Mouse (Mus musculus) limb, embryonic 13.5 days (tissue): ENCODE data around the gene Gm49358. TPM values are rescaled to one million over a fixed set of nuclear protein-coding genes. Genes with fewer than 3 reads are reported as not detected.

Source experiments
- ATAC-seq: fragments of 200-750 bp; cut with Nextera tagmentation; 2 replicates; pipeline ENCODE4 v1.8.0; 2017; ENCODE audit warnings: low read depth, moderate number of reproducible peaks, moderate TSS enrichment; ENCODE audit not compliant: low FRiP score
- H3K27ac ChIP-seq: fragments of 300-500 bp; sonication (generic); 2 replicates; pipeline ENCODE4 v1.5.1; 2015; ENCODE audit warnings: inconsistent platforms, mild to moderate bottlenecking, moderate library complexity
- H3K27me3 ChIP-seq: fragments of 300-500 bp; sonication (generic); 2 replicates; pipeline ENCODE4 v1.6.1; 2015; ENCODE audit warnings: mild to moderate bottlenecking, inconsistent platforms
- H3K36me3 ChIP-seq: fragments of 300-500 bp; sonication (generic); 2 replicates; pipeline ENCODE4 v1.6.1; 2015; ENCODE audit warnings: inconsistent platforms, mild to moderate bottlenecking, moderate library complexity
- H3K4me1 ChIP-seq: fragments of 300-500 bp; sonication (generic); 2 replicates; pipeline ENCODE4 v1.6.1; 2015; ENCODE audit warnings: inconsistent platforms
- H3K4me2 ChIP-seq: fragments of 300-500 bp; sonication (generic); replicated peaks from 2 replicates; pipeline ENCODE4 v1.6.1; 2015; ENCODE audit warnings: inconsistent platforms, mild to moderate bottlenecking, moderate library complexity
- H3K4me3 ChIP-seq: fragments of 300-500 bp; sonication (generic); 2 replicates; pipeline ENCODE4 v1.5.1; 2015; ENCODE audit warnings: moderate library complexity, mild to moderate bottlenecking, inconsistent platforms
- H3K9ac ChIP-seq: fragments of 300-500 bp; sonication (generic); 2 replicates; pipeline ENCODE4 v1.6.1; 2015; ENCODE audit warnings: mild to moderate bottlenecking, inconsistent platforms
- H3K9me3 ChIP-seq: fragments of 300-500 bp; sonication (generic); 2 replicates; pipeline ENCODE4 v1.6.1; 2016; ENCODE audit warnings: inconsistent platforms
- WGBS: fragments of 180-500 bp; shearing (Covaris S2); methylation state at CpG from one replicate; pipeline ENCODE4 v1.1.7; 2015; 5-methylcytosine and 5-hydroxymethylcytosine counted together
- polyA plus RNA-seq: library from polyadenylated mRNA; unstranded; fragments of >200 nt; fragmentation: Nextera tagmentation; extraction: Ambion mirVana; gene quantifications from 2 replicates; pipeline ENCODE4 v1.2.1, GENCODE M21; 2015

The Gm49358 gene
- polyA plus RNA-seq, 1 experiment from 2014 or later, result 0.27 TPM

- Histone ChIP-seq H3K27me3 (peaks cover 22% of the 10 kb centered on the region; the same call in 1 of the 2 replicates), H3K27ac (no peak overlapping the region), H3K4me1 (peaks cover 29% of the 10 kb centered on the region), H3K4me3 (peak overlapping the region; percentile 72), H3K9me3 (no peaks in the 10 kb centered on the region), H3K36me3 (no peaks in the 10 kb centered on the region), H3K4me2 (peak overlapping the region; percentile 98), H3K9ac (peak overlapping the region; percentile 75)
- ATAC-seq, result peak; percentile 42
- under 1% methylated on average over 56 of the region's 58 CpGs for WGBS
Observed at GRCm38 (mm10) chr10:86779117-86779755, 15.5 kb downstream of the Gm49358 start.

GRCm38 (mm10) chr10:86779816-86780500, 16.2 kb downstream of the Gm49358 start:
- Histone ChIP-seq H3K4me3 (peak overlapping the region; percentile 72), H3K9me3 (no peaks in the 10 kb centered on the region), H3K4me1 (peaks cover 29% of the 10 kb centered on the region), H3K27me3 (peaks cover 22% of the 10 kb centered on the region; the same call in 1 of the 2 replicates), H3K9ac (peak overlapping the region; percentile 75), H3K4me2 (peak overlapping the region; percentile 98), H3K27ac (no peak overlapping the region), H3K36me3 (no peaks in the 10 kb centered on the region)
- 20% methylated on average over 12 of the region's 12 CpGs for WGBS
- no peak for ATAC-seq

- Histone ChIP-seq H3K36me3 (no peaks in the 10 kb centered on the region), H3K27ac (no peak overlapping the region), H3K4me2 (no peak overlapping the region), H3K4me1 (peaks cover 29% of the 10 kb centered on the region), H3K27me3 (peaks cover 22% of the 10 kb centered on the region; the same call in 1 of the 2 replicates), H3K9me3 (no peaks in the 10 kb centered on the region), H3K4me3 (no peak overlapping the region), H3K9ac (0 out of 2 replicates have a peak overlapping the region, but pooled peaks have one; percentile 13)
- no peak for ATAC-seq
- WGBS, result 31% methylated on average over 5 of the region's 5 CpGs
Observed at GRCm38 (mm10) chr10:86781641-86782040, 17.9 kb downstream of the Gm49358 start.

GRCm38 (mm10) chr10:86782656-86783055, 18.9 kb downstream of the Gm49358 start:
- no peak overlapping the region for H3K4me2 ChIP-seq
- H3K9ac ChIP-seq, result no peak overlapping the region
- peaks cover 27% of the 10 kb centered on the region for H3K4me1 ChIP-seq
- no peaks in the 10 kb centered on the region for H3K9me3 ChIP-seq
- WGBS, result 53% methylated on average over 5 of the region's 5 CpGs
- no peak overlapping the region for H3K27ac ChIP-seq
- no peak for ATAC-seq
- no peak overlapping the region for H3K4me3 ChIP-seq
- peaks cover 22% of the 10 kb centered on the region; the same call in 1 of the 2 replicates for H3K27me3 ChIP-seq
- H3K36me3 ChIP-seq, result no peaks in the 10 kb centered on the region

GRCm38 (mm10) chr10:86783561-86783960, 19.8 kb downstream of the Gm49358 start:
- no peak for ATAC-seq

GRCm38 (mm10) chr10:86784126-86784675, 20.4 kb downstream of the Gm49358 start:
- Histone ChIP-seq H3K4me1 (peaks cover 29% of the 10 kb centered on the region), H3K27me3 (peaks cover 18% of the 10 kb centered on the region; the same call in 1 of the 2 replicates), H3K36me3 (no peaks in the 10 kb centered on the region), H3K4me3 (no peak overlapping the region), H3K9ac (no peak overlapping the region), H3K4me2 (no peak overlapping the region), H3K9me3 (no peaks in the 10 kb centered on the region), H3K27ac (no peak overlapping the region)
- no peak for ATAC-seq
- WGBS, result 79% methylated on average over 5 of the region's 5 CpGs

More at GRCm38 (mm10) chr10:86783561-86783960, 19.8 kb downstream of the Gm49358 start:
- peaks cover 31% of the 10 kb centered on the region for H3K4me1 ChIP-seq
- no peak overlapping the region for H3K4me3 ChIP-seq
- H3K9me3 ChIP-seq, result no peaks in the 10 kb centered on the region
- no peak overlapping the region for H3K4me2 ChIP-seq
- no peak overlapping the region for H3K9ac ChIP-seq
- 88% methylated on average over 5 of the region's 5 CpGs for WGBS
- H3K36me3 ChIP-seq, result no peaks in the 10 kb centered on the region
- H3K27ac ChIP-seq, result no peak overlapping the region
- H3K27me3 ChIP-seq, result peaks cover 18% of the 10 kb centered on the region; the same call in 1 of the 2 replicates

GRCm38 (mm10) chr10:86785396-86785795, 21.6 kb downstream of the Gm49358 start:
- ATAC-seq, result no peak
- H3K9ac ChIP-seq, result no peak overlapping the region
- peaks cover 7% of the 10 kb centered on the region; the same call in 1 of the 2 replicates for H3K27me3 ChIP-seq
- H3K4me2 ChIP-seq, result no peak overlapping the region
- 73% methylated on average over 2 of the region's 2 CpGs for WGBS
- no peaks in the 10 kb centered on the region for H3K36me3 ChIP-seq
- no peak overlapping the region for H3K27ac ChIP-seq
- no peak overlapping the region for H3K4me3 ChIP-seq
- peaks cover 18% of the 10 kb centered on the region for H3K4me1 ChIP-seq
- no peaks in the 10 kb centered on the region for H3K9me3 ChIP-seq

- Histone ChIP-seq H3K9me3 (no peaks in the 10 kb centered on the region), H3K36me3 (no peaks in the 10 kb centered on the region), H3K9ac (no peak overlapping the region), H3K4me3 (no peak overlapping the region), H3K27ac (no peak overlapping the region), H3K27me3 (0 out of 2 replicates have a peak, but pooled peaks cover 1% of the 10 kb centered on the region), H3K4me1 (peaks cover 18% of the 10 kb centered on the region), H3K4me2 (no peak overlapping the region)
- no peak for ATAC-seq
- 93% methylated on average over 5 of the region's 5 CpGs for WGBS
Observed at GRCm38 (mm10) chr10:86786083-86786482, 22.3 kb downstream of the Gm49358 start.

- no peak for ATAC-seq
- Histone ChIP-seq H3K36me3 (no peaks in the 10 kb centered on the region), H3K27ac (no peak overlapping the region), H3K9me3 (no peaks in the 10 kb centered on the region), H3K4me2 (no peak overlapping the region), H3K9ac (no peak overlapping the region), H3K27me3 (no peaks in the 10 kb centered on the region), H3K4me3 (no peak overlapping the region), H3K4me1 (0 out of 2 replicates have a peak, but pooled peaks cover 8% of the 10 kb centered on the region)
- 50% methylated on average over 5 of the region's 5 CpGs for WGBS
Observed at GRCm38 (mm10) chr10:86788193-86788592, 24.4 kb downstream of the Gm49358 start.

GRCm38 (mm10) chr10:86789146-86789672, 25.4 kb downstream of the Gm49358 start:
- no peak for ATAC-seq
- Histone ChIP-seq H3K4me1 (0 out of 2 replicates have a peak, but pooled peaks cover 8% of the 10 kb centered on the region), H3K9ac (no peak overlapping the region), H3K27me3 (no peaks in the 10 kb centered on the region), H3K4me2 (no peak overlapping the region), H3K27ac (no peak overlapping the region), H3K9me3 (no peaks in the 10 kb centered on the region), H3K4me3 (no peak overlapping the region), H3K36me3 (no peaks in the 10 kb centered on the region)
- WGBS, result 76% methylated on average over 7 of the region's 7 CpGs

- Histone ChIP-seq H3K4me3 (no peak overlapping the region), H3K9ac (no peak overlapping the region), H3K27ac (no peak overlapping the region), H3K27me3 (no peaks in the 10 kb centered on the region), H3K9me3 (no peaks in the 10 kb centered on the region), H3K4me1 (0 out of 2 replicates have a peak, but pooled peaks cover 8% of the 10 kb centered on the region), H3K36me3 (no peaks in the 10 kb centered on the region), H3K4me2 (no peak overlapping the region)
- 67% methylated on average over 7 of the region's 7 CpGs for WGBS
- no peak for ATAC-seq
Observed at GRCm38 (mm10) chr10:86791507-86792184, 27.9 kb downstream of the Gm49358 start.
